Mouse (Mus musculus): ENCODE data around the gene Col25a1. TPM values are rescaled to one million over a fixed set of nuclear protein-coding genes. Genes with fewer than 3 reads are reported as not detected.

Gene Col25a1
- polyA plus RNA-seq, 1 experiment from 2014 or later, result 17.1 TPM

DNA sequence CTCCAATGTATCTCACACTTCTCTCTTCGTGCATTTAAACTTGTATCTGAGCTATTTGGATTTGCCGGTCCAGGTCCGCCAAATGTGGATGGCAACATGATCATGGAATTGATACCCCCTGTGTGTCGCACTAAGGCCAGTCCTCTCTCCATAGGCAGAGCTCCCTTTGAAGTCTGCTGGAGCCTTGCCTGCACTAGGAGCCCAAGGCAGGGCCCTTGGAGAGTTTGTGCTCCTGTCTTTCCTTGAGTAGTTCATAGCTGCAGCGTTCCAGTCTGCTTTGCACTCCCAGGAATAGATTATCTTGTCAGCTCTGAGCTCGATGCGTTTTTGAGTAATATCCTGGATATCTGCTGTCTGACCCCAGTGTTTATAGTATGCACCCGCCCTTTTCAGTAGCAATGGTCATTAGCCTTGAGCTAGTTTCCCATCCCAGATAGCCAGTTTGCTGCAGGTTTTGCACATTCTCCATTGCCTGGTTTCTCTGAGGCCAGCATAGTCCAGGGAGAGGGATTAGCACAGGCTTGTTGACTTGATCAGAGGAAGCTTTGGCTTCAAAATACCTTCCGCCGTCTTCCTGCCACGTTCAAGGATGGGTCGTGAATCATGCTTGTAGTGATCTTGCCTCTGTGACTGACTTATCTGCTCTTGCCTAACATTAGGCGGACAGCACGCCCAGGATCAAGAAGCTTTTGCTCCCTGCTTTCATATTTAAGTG, 258.1 kb downstream of the Col25a1 start:
- DNase-seq (no peak), ATAC-seq (ENCODE audit: low FRiP score, low TSS enrichment) (no peak)
- Histone ChIP-seq H3K4me2 (ENCODE audit: low read length) (no peak overlapping the region), H3K9me3 (ENCODE audit: control insufficient read depth, low read length) (no peaks in the 10 kb centered on the region), H3K4me1 (ENCODE audit: control insufficient read depth, insufficient read depth, low read length) (no peaks in the 10 kb centered on the region), H3K9ac (replicated peaks; ENCODE audit: low read length) (no peak overlapping the region), H3K36me3 (ENCODE audit: control insufficient read depth, insufficient read depth, low read length) (no peaks in the 10 kb centered on the region), H3K27ac (replicated peaks; ENCODE audit: low read depth, low read length) (no peak overlapping the region), H3K4me3 (replicated peaks; ENCODE audit: low read depth, low read length) (no peak overlapping the region), H3K27me3 (ENCODE audit: control insufficient read depth, insufficient read depth, low read length) (no peaks in the 10 kb centered on the region)
- WGBS, result 88% methylated on average over 14 of the region's 14 CpGs

DNA sequence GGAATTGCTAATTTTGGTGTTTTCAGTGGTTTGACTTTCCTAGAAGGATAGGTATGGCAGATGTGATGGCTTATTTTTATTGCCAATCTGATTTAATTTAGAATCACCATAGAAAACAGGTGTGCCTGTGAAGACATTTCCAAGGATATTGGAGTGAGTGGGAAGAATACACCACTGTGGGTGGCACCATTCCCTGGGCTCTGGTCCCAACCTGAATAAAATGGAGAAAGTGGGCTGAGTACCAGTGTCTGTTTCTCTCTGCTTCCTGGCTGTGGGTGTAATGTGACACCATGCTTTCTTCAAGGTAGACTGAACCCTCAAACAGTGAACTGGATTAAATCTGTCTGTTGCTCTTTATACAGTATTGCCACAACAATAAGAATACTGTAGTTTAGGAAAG, 265.3 kb downstream of the Col25a1 start:
- ATAC-seq (ENCODE audit: low FRiP score, low TSS enrichment) (no peak), DNase-seq (no peak)
- H3K4me2 ChIP-seq (ENCODE audit: low read length), result no peak overlapping the region
- no peaks in the 10 kb centered on the region for H3K4me1 ChIP-seq (ENCODE audit: control insufficient read depth, insufficient read depth, low read length)
- no peak overlapping the region for H3K27ac ChIP-seq (replicated peaks; ENCODE audit: low read depth, low read length)
- H3K27me3 ChIP-seq (ENCODE audit: control insufficient read depth, insufficient read depth, low read length), result no peaks in the 10 kb centered on the region
- H3K9ac ChIP-seq (replicated peaks; ENCODE audit: low read length), result no peak overlapping the region
- H3K36me3 ChIP-seq (ENCODE audit: control insufficient read depth, insufficient read depth, low read length), result no peaks in the 10 kb centered on the region
- H3K9me3 ChIP-seq (ENCODE audit: control insufficient read depth, low read length), result no peaks in the 10 kb centered on the region
- H3K4me3 ChIP-seq (replicated peaks; ENCODE audit: low read depth, low read length), result no peak overlapping the region

DNA sequence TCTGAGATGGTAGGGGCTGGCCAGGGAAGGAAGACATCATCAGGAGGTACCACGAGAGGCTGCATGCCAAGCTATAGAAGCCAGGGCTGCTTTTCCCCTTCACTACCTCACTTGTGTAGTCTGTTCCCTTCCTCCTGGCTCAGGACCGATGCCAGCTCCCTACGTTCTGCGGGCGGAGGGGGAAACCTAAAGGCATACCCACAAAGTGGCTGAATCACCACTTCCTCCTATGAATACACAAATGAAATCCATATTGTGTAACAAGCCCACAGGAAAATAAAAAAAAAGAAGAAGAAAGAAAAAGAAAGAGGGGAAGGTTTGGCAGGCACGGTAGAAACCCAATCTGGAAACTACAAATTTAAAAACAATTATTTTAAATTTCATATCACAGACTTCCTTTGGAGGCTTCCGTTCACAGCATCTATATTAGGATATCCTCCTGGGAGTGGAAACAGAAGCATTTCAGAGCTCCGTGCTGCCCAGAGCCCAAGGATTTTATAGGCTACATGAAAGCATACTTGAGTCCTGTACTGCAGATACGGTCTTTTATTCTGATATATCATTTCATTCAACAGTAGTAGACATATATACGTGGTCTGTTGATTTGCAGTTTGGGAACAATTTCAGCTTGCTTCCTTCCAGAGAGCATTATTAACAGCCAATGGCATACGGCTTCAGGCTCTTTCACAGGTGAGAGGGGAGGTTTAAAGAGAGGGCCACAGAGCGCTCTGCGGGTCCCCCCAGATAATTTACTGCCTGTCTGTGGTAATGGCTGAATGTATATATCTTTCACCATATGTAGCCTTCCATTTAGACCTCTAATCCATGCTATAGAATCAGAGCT, 269.6 kb downstream of the Col25a1 start:
- no peak for ATAC-seq (ENCODE audit: low FRiP score, low TSS enrichment)
- no peaks in the 10 kb centered on the region for H3K9me3 ChIP-seq (ENCODE audit: control insufficient read depth, low read length)
- H3K27me3 ChIP-seq (ENCODE audit: control insufficient read depth, insufficient read depth, low read length), result no peaks in the 10 kb centered on the region
- no peak for DNase-seq
- no peaks in the 10 kb centered on the region for H3K36me3 ChIP-seq (ENCODE audit: control insufficient read depth, insufficient read depth, low read length)
- H3K4me2 ChIP-seq (ENCODE audit: low read length), result no peak overlapping the region
- H3K9ac ChIP-seq (replicated peaks; ENCODE audit: low read length), result no peak overlapping the region
- H3K27ac ChIP-seq (replicated peaks; ENCODE audit: low read depth, low read length), result no peak overlapping the region
- H3K4me1 ChIP-seq (ENCODE audit: control insufficient read depth, insufficient read depth, low read length), result peaks cover 8% of the 10 kb centered on the region
- 72% methylated on average over 13 of the region's 13 CpGs for WGBS
- H3K4me3 ChIP-seq (replicated peaks; ENCODE audit: low read depth, low read length), result no peak overlapping the region

DNA sequence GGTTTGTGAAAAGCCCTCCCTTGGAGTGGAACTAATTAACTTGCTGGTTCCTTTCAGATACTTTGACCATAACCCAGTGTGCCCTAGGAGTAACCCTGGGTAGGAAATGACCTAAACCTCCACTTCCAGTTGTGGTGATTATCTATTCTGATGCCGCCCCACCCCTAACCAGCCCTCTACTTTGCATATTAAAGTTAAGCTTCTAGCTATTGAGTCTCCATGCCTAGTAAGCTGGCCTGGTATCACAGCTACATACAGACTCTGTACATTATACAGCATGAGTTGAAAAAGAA, 270.2 kb downstream of the Col25a1 start:
- peaks cover 8% of the 10 kb centered on the region for H3K4me1 ChIP-seq (ENCODE audit: control insufficient read depth, insufficient read depth, low read length)
- DNase-seq (no peak), ATAC-seq (ENCODE audit: low FRiP score, low TSS enrichment) (no peak)
- no peaks in the 10 kb centered on the region for H3K36me3 ChIP-seq (ENCODE audit: control insufficient read depth, insufficient read depth, low read length)
- H3K27me3 ChIP-seq (ENCODE audit: control insufficient read depth, insufficient read depth, low read length), result no peaks in the 10 kb centered on the region
- no peak overlapping the region for H3K27ac ChIP-seq (replicated peaks; ENCODE audit: low read depth, low read length)
- no peaks in the 10 kb centered on the region for H3K9me3 ChIP-seq (ENCODE audit: control insufficient read depth, low read length)
- no peak overlapping the region for H3K4me2 ChIP-seq (ENCODE audit: low read length)
- H3K9ac ChIP-seq (replicated peaks; ENCODE audit: low read length), result no peak overlapping the region
- no peak overlapping the region for H3K4me3 ChIP-seq (replicated peaks; ENCODE audit: low read depth, low read length)
- WGBS, result 26% methylated on average over 1 of the region's 1 CpGs

DNA sequence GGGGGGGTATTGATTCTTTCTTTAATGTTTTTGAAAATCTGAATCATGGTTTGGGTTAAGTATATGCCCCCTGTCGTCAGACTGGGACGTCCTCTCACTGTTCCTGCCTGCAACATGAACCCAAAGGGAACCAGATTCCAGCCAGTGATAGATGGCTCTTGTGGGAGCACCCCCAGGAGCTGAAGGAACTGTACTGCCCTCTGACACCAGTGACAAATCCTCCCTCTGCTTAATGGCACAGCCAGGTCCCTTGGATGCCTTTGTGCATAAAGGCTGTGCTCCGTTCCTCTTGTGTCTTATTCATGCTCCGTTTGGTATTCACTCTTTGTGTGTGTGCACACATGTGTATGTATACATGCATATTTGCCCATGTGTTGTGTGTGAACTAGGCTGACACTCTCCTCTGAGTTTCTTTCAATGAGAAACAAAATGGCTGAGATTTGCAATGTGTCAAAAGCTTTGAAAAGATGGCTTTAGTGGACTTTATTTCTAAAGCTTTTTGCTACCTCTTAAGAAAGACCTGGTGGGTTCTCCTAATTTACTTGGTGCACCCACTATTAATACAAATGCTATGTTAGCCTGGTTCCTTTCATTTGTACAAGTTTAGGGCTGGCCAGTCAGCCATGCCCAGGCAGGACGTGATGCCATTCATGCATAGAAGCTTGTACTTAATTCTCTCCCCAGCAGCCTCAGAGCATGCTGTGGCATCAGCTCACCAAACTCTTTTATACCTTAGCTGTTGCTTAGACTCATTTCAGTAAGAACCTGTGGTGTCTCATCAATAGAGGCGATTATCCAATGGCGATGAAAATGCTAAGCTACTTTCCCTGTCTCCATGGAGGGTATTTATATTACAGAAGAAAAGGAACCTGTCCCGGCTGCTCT, 273.5 kb downstream of the Col25a1 start:
- no peak overlapping the region for H3K4me2 ChIP-seq (ENCODE audit: low read length)
- WGBS, result 23% methylated on average over 8 of the region's 8 CpGs
- no peaks in the 10 kb centered on the region for H3K9me3 ChIP-seq (ENCODE audit: control insufficient read depth, low read length)
- H3K36me3 ChIP-seq (ENCODE audit: control insufficient read depth, insufficient read depth, low read length), result no peaks in the 10 kb centered on the region
- DNase-seq (peak; percentile 44), ATAC-seq (ENCODE audit: low FRiP score, low TSS enrichment) (no peak)
- peak overlapping the region; percentile 41; the same call in 1 of the 2 replicates for H3K27ac ChIP-seq (replicated peaks; ENCODE audit: low read depth, low read length)
- H3K9ac ChIP-seq (replicated peaks; ENCODE audit: low read length), result no peak overlapping the region
- H3K4me3 ChIP-seq (replicated peaks; ENCODE audit: low read depth, low read length), result no peak overlapping the region
- H3K27me3 ChIP-seq (ENCODE audit: control insufficient read depth, insufficient read depth, low read length), result no peaks in the 10 kb centered on the region
- peaks cover 12% of the 10 kb centered on the region for H3K4me1 ChIP-seq (ENCODE audit: control insufficient read depth, insufficient read depth, low read length)

DNA sequence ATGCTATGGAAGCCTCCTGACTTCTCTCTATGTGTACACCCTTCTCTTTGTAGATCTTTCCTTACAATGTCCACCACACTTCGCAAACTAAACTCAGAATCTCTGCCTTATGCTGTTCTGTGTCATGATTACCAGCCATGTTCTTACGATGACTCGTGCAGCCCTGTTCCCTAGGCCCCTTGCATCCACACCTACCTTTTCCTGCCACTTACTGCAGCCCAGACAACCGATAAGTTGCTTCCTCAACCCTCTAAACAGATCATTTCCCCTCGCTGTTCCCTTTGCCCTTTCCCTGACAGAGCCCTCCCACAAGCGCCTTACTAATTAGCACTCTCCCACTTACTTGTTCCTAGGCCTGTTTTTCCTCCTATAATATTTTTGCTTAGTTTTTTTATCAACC, 275.9 kb downstream of the Col25a1 start:
- no peaks in the 10 kb centered on the region for H3K36me3 ChIP-seq (ENCODE audit: control insufficient read depth, insufficient read depth, low read length)
- H3K27me3 ChIP-seq (ENCODE audit: control insufficient read depth, insufficient read depth, low read length), result no peaks in the 10 kb centered on the region
- no peaks in the 10 kb centered on the region for H3K9me3 ChIP-seq (ENCODE audit: control insufficient read depth, low read length)
- H3K9ac ChIP-seq (replicated peaks; ENCODE audit: low read length), result no peak overlapping the region
- no peak for DNase-seq
- ATAC-seq (ENCODE audit: low FRiP score, low TSS enrichment), result no peak
- no peak overlapping the region for H3K4me2 ChIP-seq (ENCODE audit: low read length)
- peaks cover 12% of the 10 kb centered on the region for H3K4me1 ChIP-seq (ENCODE audit: control insufficient read depth, insufficient read depth, low read length)
- H3K27ac ChIP-seq (replicated peaks; ENCODE audit: low read depth, low read length), result no peak overlapping the region
- no peak overlapping the region for H3K4me3 ChIP-seq (replicated peaks; ENCODE audit: low read depth, low read length)
- WGBS, result 79% methylated on average over 6 of the region's 6 CpGs

DNA sequence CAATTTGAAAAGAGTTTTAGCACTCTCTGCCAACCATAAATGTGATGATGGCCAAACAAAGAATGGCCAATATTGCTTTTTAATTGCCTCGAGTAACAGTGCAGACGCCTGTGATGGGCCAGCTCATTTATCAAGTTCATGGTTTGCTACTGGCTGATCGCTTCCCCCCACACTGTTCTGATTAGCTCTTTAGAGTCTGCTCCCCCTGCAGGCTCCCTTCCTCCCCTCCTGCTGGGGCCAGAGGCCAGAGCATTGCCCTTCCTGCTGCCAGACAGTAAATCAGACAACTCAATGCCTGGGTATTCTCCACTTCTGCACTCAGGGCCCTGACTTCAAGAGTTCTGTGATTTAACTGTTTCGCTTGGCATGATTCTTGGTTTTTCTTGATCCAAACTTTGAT, 281.9 kb downstream of the Col25a1 start:
- ATAC-seq (ENCODE audit: low FRiP score, low TSS enrichment) (no peak), DNase-seq (no peak)
- no peak overlapping the region for H3K4me2 ChIP-seq (ENCODE audit: low read length)
- no peaks in the 10 kb centered on the region for H3K9me3 ChIP-seq (ENCODE audit: control insufficient read depth, low read length)
- H3K4me3 ChIP-seq (replicated peaks; ENCODE audit: low read depth, low read length), result no peak overlapping the region
- no peaks in the 10 kb centered on the region for H3K36me3 ChIP-seq (ENCODE audit: control insufficient read depth, insufficient read depth, low read length)
- 0 out of 2 replicates have a peak, but pooled peaks cover 4% of the 10 kb centered on the region for H3K4me1 ChIP-seq (ENCODE audit: control insufficient read depth, insufficient read depth, low read length)
- no peak overlapping the region for H3K27ac ChIP-seq (replicated peaks; ENCODE audit: low read depth, low read length)
- no peak overlapping the region for H3K9ac ChIP-seq (replicated peaks; ENCODE audit: low read length)
- 37% methylated on average over 4 of the region's 4 CpGs for WGBS
- no peaks in the 10 kb centered on the region for H3K27me3 ChIP-seq (ENCODE audit: control insufficient read depth, insufficient read depth, low read length)

DNA sequence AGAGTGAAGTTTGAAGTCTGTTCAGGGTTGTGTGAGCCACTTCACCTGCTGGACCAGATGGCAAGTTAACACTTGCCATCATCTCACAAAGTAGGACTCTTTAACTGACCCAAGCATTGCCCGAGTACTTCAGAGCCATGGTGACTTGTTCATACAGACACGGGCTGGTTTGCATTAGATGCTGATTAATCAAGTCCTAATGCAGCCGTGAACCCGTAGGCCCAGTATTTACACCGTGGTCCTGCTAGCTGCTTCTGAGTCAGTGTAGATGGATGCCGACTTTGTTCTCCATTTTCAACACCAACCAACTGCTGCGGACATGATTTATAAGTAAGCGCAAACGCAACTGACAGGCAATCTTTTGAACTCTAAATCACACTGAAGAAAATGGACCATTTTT, 287.6 kb downstream of the Col25a1 start:
- 92% methylated on average over 9 of the region's 9 CpGs for WGBS
- Histone ChIP-seq H3K9ac (replicated peaks; ENCODE audit: low read length) (no peak overlapping the region), H3K4me3 (replicated peaks; ENCODE audit: low read depth, low read length) (no peak overlapping the region), H3K9me3 (ENCODE audit: control insufficient read depth, low read length) (no peaks in the 10 kb centered on the region), H3K4me1 (ENCODE audit: control insufficient read depth, insufficient read depth, low read length) (no peaks in the 10 kb centered on the region), H3K4me2 (ENCODE audit: low read length) (no peak overlapping the region), H3K27ac (replicated peaks; ENCODE audit: low read depth, low read length) (no peak overlapping the region), H3K36me3 (ENCODE audit: control insufficient read depth, insufficient read depth, low read length) (no peaks in the 10 kb centered on the region), H3K27me3 (ENCODE audit: control insufficient read depth, insufficient read depth, low read length) (no peaks in the 10 kb centered on the region)
- ATAC-seq (ENCODE audit: low FRiP score, low TSS enrichment) (no peak), DNase-seq (no peak)

Data from midbrain, embryonic 14.5 days (tissue).